Mouse (Mus musculus) midbrain, embryonic 15.5 days (tissue): ENCODE results near the gene Tanc1. TPM values are rescaled to one million over a fixed set of nuclear protein-coding genes. Genes with fewer than 3 reads are reported as not detected.
A peak's percentile ranks its signal among the peaks of the same experiment; 100 is the strongest.

Experiments used
- ATAC-seq: fragments of 200-750 bp; cut with Nextera tagmentation; replicated peaks from 2 replicates; pipeline ENCODE4 v1.8.0; 2017; ENCODE audit warnings: moderate TSS enrichment
- H3K27ac ChIP-seq: fragments of 300-500 bp; sonication (generic); 2 replicates; pipeline ENCODE4 v1.5.1; 2015; ENCODE audit warnings: mild to moderate bottlenecking, inconsistent platforms
- H3K27me3 ChIP-seq: fragments of 300-500 bp; sonication (generic); replicated peaks from 2 replicates; pipeline ENCODE4 v1.6.1; 2015; ENCODE audit warnings: inconsistent platforms
- H3K36me3 ChIP-seq: fragments of 300-500 bp; sonication (generic); replicated peaks from 2 replicates; pipeline ENCODE4 v1.6.1; 2015; ENCODE audit warnings: inconsistent platforms
- H3K4me1 ChIP-seq: fragments of 300-500 bp; sonication (generic); 2 replicates; pipeline ENCODE4 v1.6.1; 2015; ENCODE audit warnings: inconsistent platforms
- H3K4me2 ChIP-seq: fragments of 300-500 bp; sonication (generic); 2 replicates; pipeline ENCODE4 v1.6.1; 2015; ENCODE audit warnings: inconsistent platforms, mild to moderate bottlenecking, moderate library complexity
- H3K4me3 ChIP-seq: fragments of 300-500 bp; sonication (generic); 2 replicates; pipeline ENCODE4 v1.5.1; 2015; ENCODE audit warnings: mild to moderate bottlenecking, inconsistent platforms
- H3K9ac ChIP-seq: fragments of 300-500 bp; sonication (generic); 2 replicates; pipeline ENCODE4 v1.6.1; 2015; ENCODE audit warnings: mild to moderate bottlenecking, inconsistent platforms
- H3K9me3 ChIP-seq: fragments of 300-500 bp; sonication (generic); 2 replicates; pipeline ENCODE4 v1.6.1; 2016; ENCODE audit warnings: inconsistent platforms
- WGBS: fragments of 180-500 bp; shearing (Covaris S2); methylation state at CpG from one replicate; pipeline ENCODE4 v1.1.7; 2015; ENCODE audit warnings: mixed read lengths; 5-methylcytosine and 5-hydroxymethylcytosine counted together
- polyA plus RNA-seq: library from polyadenylated mRNA; unstranded; fragments of >200 nt; fragmentation: Nextera tagmentation; extraction: Ambion mirVana; gene quantifications from 2 replicates; pipeline ENCODE4 v1.2.1, GENCODE M21; 2015

The Tanc1 gene
- polyA plus RNA-seq, 1 experiment from 2014 or later = 6.8 TPM

DNA sequence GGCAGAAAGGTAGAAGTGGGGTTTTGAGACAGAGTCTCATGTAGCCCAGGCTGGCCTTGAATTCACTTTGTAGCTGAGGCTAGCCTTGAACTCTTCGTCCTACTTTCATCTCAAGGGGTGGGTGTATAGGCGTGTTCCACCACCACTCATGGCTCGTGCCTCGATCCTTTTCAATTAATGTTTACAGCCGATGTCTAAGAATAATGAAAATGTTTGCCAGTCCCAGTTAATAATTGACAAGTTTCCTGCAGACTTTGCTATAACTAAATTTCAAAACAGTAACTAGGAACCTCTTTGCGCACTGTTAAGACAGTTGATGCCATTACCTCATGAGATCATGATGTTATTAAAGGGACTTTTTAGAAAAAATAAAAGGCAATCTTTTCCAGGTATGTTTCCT, 13.6 kb upstream of the Tanc1 start:
- no peak overlapping the region for H3K27ac ChIP-seq
- no peak overlapping the region for H3K4me2 ChIP-seq
- no peaks in the 10 kb centered on the region; the same call in 1 of the 2 replicates for H3K27me3 ChIP-seq
- no peak overlapping the region for H3K4me3 ChIP-seq
- no peak overlapping the region for H3K9ac ChIP-seq
- no peak for ATAC-seq
- peaks cover 2% of the 10 kb centered on the region; the same call in 1 of the 2 replicates for H3K4me1 ChIP-seq
- H3K36me3 ChIP-seq = no peaks in the 10 kb centered on the region
- 91% methylated on average over 6 of the region's 6 CpGs for WGBS
- H3K9me3 ChIP-seq = no peaks in the 10 kb centered on the region

- no peak for ATAC-seq
- H3K36me3 ChIP-seq = no peaks in the 10 kb centered on the region
- H3K4me1 ChIP-seq = peaks cover 2% of the 10 kb centered on the region; the same call in 1 of the 2 replicates
- H3K4me2 ChIP-seq = no peak overlapping the region
- H3K4me3 ChIP-seq = no peak overlapping the region
- H3K27ac ChIP-seq = no peak overlapping the region
- H3K9ac ChIP-seq = no peak overlapping the region
- 35% methylated on average over 4 of the region's 4 CpGs for WGBS
- H3K9me3 ChIP-seq = no peaks in the 10 kb centered on the region
- no peaks in the 10 kb centered on the region; the same call in 1 of the 2 replicates for H3K27me3 ChIP-seq
Observed at GRCm38 (mm10) chr2:59598894-59599293, 12.9 kb upstream of the Tanc1 start.

DNA sequence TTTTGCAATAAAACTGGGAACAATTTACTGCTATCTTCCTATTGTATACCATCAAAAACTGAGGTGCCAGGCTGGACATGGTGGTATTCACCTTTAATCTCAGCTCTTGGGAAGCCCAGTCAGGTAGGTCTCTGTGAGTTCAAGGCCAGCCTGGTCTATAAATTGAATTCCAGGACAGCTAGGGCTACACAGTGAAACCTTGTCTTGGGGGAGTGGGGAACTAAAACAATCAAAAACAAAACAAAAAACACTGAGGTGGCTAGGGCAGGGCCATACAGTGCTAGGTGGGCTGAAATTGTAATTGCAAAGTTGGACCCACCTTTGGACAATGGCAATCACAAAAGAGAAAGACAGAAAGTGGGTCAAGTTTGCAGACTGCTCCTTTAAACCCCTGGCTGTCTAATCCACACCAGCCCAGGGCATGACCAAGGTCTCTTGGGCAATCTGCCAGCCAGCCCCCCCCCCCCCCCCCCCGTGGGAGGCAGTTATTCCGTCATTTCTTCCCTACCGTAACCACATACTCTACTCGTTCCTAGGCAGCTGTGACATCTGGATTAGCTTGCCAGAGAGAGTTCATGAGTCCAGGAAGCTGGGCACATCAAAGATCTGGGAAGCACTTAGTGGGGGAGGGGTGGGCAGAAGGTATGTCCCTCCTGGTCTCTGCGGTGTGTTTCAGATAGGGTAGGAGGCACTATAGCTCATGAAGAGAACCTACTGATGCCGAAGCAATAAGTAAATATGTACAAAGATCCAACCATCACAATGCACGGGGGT, 12.3 kb upstream of the Tanc1 start:
- no peak overlapping the region for H3K4me3 ChIP-seq
- no peak overlapping the region for H3K4me2 ChIP-seq
- WGBS = 29% methylated on average over 7 of the region's 7 CpGs
- H3K36me3 ChIP-seq = no peaks in the 10 kb centered on the region
- H3K27ac ChIP-seq = no peak overlapping the region
- ATAC-seq = no peak; the same call in 1 of the 2 replicates
- H3K27me3 ChIP-seq = no peaks in the 10 kb centered on the region; the same call in 1 of the 2 replicates
- no peak overlapping the region for H3K9ac ChIP-seq
- H3K4me1 ChIP-seq = peaks cover 2% of the 10 kb centered on the region; the same call in 1 of the 2 replicates
- no peaks in the 10 kb centered on the region for H3K9me3 ChIP-seq

- Histone ChIP-seq H3K4me2 (no peak overlapping the region), H3K36me3 (no peaks in the 10 kb centered on the region), H3K4me1 (peaks cover 2% of the 10 kb centered on the region; the same call in 1 of the 2 replicates), H3K4me3 (no peak overlapping the region), H3K27ac (no peak overlapping the region), H3K9ac (no peak overlapping the region), H3K27me3 (no peaks in the 10 kb centered on the region; the same call in 1 of the 2 replicates), H3K9me3 (no peaks in the 10 kb centered on the region)
- ATAC-seq = no peak
- 77% methylated on average over 19 of the region's 19 CpGs for WGBS
Observed at GRCm38 (mm10) chr2:59600123-59600840, 11.6 kb upstream of the Tanc1 start.

DNA sequence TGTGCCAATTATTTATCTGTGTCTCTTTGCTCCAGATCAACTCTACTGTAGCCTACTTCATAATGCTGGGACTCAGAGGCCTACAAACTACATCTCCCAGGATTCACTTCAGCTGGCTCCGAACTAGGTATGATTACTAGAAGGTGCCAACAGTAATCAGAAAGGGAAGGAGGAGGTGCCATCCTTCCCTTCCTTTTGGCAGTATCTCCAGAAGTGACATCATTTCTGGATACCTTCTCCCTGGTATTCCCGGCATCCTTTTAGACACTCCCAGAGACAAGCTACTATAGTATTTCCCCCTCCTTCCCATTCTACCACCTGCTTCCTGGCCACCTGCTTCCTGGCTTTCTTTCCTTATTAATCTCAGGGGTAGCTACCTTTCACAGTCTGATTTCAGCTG, 10.9 kb upstream of the Tanc1 start:
- Histone ChIP-seq H3K4me2 (no peak overlapping the region), H3K9ac (no peak overlapping the region), H3K9me3 (no peaks in the 10 kb centered on the region), H3K4me1 (peaks cover 2% of the 10 kb centered on the region; the same call in 1 of the 2 replicates), H3K27ac (no peak overlapping the region), H3K4me3 (no peak overlapping the region), H3K27me3 (no peaks in the 10 kb centered on the region; the same call in 1 of the 2 replicates), H3K36me3 (no peaks in the 10 kb centered on the region)
- no peak for ATAC-seq
- WGBS = 90% methylated on average over 2 of the region's 2 CpGs

GRCm38 (mm10) chr2:59601452-59601851, 10.4 kb upstream of the Tanc1 start:
- H3K27me3 ChIP-seq = no peaks in the 10 kb centered on the region; the same call in 1 of the 2 replicates
- H3K9me3 ChIP-seq = no peaks in the 10 kb centered on the region
- no peak overlapping the region for H3K9ac ChIP-seq
- 93% methylated on average over 8 of the region's 8 CpGs for WGBS
- H3K36me3 ChIP-seq = no peaks in the 10 kb centered on the region
- peaks cover 2% of the 10 kb centered on the region; the same call in 1 of the 2 replicates for H3K4me1 ChIP-seq
- no peak overlapping the region for H3K27ac ChIP-seq
- H3K4me2 ChIP-seq = no peak overlapping the region
- H3K4me3 ChIP-seq = no peak overlapping the region
- no peak for ATAC-seq

- WGBS = 74% methylated on average over 5 of the region's 5 CpGs
- Histone ChIP-seq H3K9ac (no peak overlapping the region), H3K4me1 (peaks cover 27% of the 10 kb centered on the region), H3K4me3 (no peak overlapping the region), H3K4me2 (no peak overlapping the region), H3K27ac (no peak overlapping the region), H3K9me3 (no peaks in the 10 kb centered on the region), H3K36me3 (no peaks in the 10 kb centered on the region), H3K27me3 (peaks cover 24% of the 10 kb centered on the region)
- ATAC-seq = no peak
Observed at GRCm38 (mm10) chr2:59608958-59609357, 2.9 kb upstream of the Tanc1 start.

GRCm38 (mm10) chr2:59611216-59611810, 529 bp upstream of the Tanc1 start:
- WGBS = under 1% methylated on average over 14 of the region's 14 CpGs
- peak overlapping the region; percentile 55 for H3K4me3 ChIP-seq
- 0 out of 2 replicates have a peak overlapping the region, but pooled peaks have one; percentile 63 for H3K27ac ChIP-seq

DNA sequence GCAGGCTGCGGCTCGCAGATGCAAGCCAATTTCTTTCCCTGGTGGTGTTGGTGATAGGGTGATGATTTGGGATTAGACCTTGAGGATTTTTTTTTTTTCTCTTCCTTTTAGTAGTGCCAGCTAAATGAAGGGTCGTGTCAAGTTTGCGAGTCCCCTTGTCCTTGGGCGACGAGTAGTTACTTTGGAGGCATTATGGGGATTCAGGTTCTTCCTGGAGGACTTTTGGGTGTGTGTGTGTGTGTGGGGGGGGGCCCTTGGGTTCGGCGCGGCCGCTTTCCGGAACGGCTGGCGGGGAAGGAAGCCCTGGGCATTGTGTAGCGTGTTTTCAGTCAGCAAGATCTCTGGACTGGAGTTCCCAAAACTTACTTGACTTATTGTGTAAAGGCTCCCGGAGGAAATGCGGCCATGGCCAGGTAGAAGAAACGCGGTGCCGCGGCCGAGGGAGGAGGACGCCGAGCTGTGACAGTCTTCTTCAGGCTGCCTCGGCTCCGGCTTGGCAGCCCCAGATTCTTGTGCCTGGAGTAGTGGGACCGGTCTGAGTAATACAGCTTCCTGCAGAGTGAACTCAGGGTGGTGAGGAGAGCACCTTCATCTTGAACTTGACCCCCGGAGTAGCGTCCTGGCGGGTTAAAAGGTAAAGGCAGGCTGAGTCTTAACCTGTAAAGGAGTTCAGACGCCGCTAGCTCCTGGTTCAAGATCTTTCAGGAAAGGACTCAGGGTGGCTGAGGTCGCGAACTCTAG, 1.1 kb downstream of the Tanc1 start:
- Histone ChIP-seq H3K36me3 (no peaks in the 10 kb centered on the region), H3K9ac (peak overlapping the region; percentile 43), H3K4me3 (peak overlapping the region; percentile 55), H3K9me3 (no peaks in the 10 kb centered on the region), H3K4me1 (peaks cover 28% of the 10 kb centered on the region), H3K27ac (no peak overlapping the region), H3K27me3 (peaks cover 33% of the 10 kb centered on the region), H3K4me2 (peak overlapping the region; percentile 100)
- under 1% methylated on average over 33 of the region's 33 CpGs for WGBS
- peak; percentile 41 for ATAC-seq

More at GRCm38 (mm10) chr2:59611216-59611810, 529 bp upstream of the Tanc1 start:
- Histone ChIP-seq H3K9me3 (no peaks in the 10 kb centered on the region), H3K36me3 (no peaks in the 10 kb centered on the region), H3K4me2 (peak overlapping the region; percentile 100), H3K27me3 (peaks cover 32% of the 10 kb centered on the region), H3K4me1 (peaks cover 28% of the 10 kb centered on the region), H3K9ac (peak overlapping the region; percentile 43)
- ATAC-seq = no peak; the same call in 1 of the 2 replicates

DNA sequence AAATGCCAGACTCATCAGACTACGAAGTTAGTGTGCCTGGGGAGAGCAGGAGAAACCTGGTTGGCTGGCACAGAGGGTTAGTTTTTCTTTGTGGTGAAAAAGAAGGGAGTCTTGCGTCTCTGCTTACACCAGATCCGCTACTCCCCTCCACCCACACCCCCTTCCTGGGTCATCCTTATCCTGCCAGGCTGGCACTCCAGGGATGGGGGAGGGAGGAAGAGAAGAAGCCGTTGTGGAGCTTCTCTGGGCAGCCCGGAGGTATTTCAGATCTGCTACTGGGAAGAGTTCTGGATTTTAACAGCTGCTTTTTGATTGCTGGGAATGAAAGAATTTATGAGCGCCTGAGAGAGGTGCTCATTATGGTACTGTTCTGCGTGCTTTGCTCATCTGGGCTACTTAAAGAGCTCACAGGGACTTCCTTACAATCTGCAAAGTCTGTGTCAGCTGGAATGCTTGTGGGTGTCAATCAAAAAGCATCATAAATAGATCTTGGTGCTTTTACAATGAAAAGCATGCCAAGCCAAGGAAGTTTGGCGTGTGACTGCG, 1.7 kb downstream of the Tanc1 start:
- 7% methylated on average over 9 of the region's 9 CpGs for WGBS
- no peaks in the 10 kb centered on the region for H3K36me3 ChIP-seq
- H3K4me2 ChIP-seq = peak overlapping the region; percentile 100
- peaks cover 28% of the 10 kb centered on the region for H3K27me3 ChIP-seq
- no peak overlapping the region for H3K27ac ChIP-seq
- H3K4me3 ChIP-seq = peak overlapping the region; percentile 55
- peak overlapping the region; percentile 43; the same call in 1 of the 2 replicates for H3K9ac ChIP-seq
- 0 out of 2 replicates have a peak, but pooled peaks have one; percentile 8 for ATAC-seq
- H3K9me3 ChIP-seq = no peaks in the 10 kb centered on the region
- peaks cover 28% of the 10 kb centered on the region for H3K4me1 ChIP-seq

DNA sequence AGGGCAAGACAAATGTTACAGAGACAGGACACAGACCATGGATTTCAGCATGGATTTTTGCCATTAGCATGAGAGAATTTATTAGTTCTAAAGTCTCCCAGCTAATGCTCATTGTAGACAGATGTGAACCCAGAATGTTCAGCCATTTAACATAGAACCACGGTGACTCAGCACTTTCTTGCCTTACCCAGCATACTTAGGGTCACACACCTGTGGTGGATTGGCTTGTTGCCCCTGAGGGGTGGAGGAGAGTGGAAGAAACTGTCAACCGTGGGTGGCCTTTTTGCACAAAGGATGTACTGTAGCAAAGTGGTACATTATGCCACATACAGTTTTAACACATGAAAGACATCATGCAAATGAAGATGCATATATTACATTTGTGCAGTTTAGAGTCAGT, 5.0 kb downstream of the Tanc1 start:
- Histone ChIP-seq H3K36me3 (no peaks in the 10 kb centered on the region), H3K4me2 (no peak overlapping the region), H3K4me1 (peaks cover 19% of the 10 kb centered on the region), H3K4me3 (no peak overlapping the region), H3K9me3 (no peaks in the 10 kb centered on the region), H3K27me3 (peaks cover 9% of the 10 kb centered on the region), H3K9ac (no peak overlapping the region), H3K27ac (no peak overlapping the region)
- 83% methylated on average over 2 of the region's 2 CpGs for WGBS
- no peak for ATAC-seq
